Mouse (Mus musculus) erythroid progenitor cell, adult 5-6 weeks (primary cell): ENCODE measurements around the gene Ldah. TPM values are rescaled to one million over a fixed set of nuclear protein-coding genes. Genes with fewer than 3 reads are reported as not detected.
A peak's percentile ranks its signal among the peaks of the same experiment; 100 is the strongest.
"Not testable (repeated sequence)": the region's sequence is repeated elsewhere in the genome, so short reads cannot be mapped to it uniquely, and the experiment has no call there.

ENCODE experiments used
- ATAC-seq: replicated peaks from 2 replicates; pipeline ENCODE4 v1.8.0; 2016; ENCODE audit warnings: moderate number of reproducible peaks, mild to moderate bottlenecking, moderate TSS enrichment, inconsistent platforms; ENCODE audit not compliant: poor library complexity, low FRiP score, severe bottlenecking
- total RNA-seq, 2 experiments: library from RNA; stranded (forward) in 1 of 2; stranded (reverse) in 1 of 2; fragments of 150-400 nt in 1 of 2; fragments of 186-747, 209-891 nt in 1 of 2; gene quantifications; 2 replicates each; pipeline versions ENCODE4 v1.2.3 to v1.2.4; 2015 to 2017; ENCODE audit warnings: low replicate concordance in 2 of 2

Ldah gene
- 15.1 and 27.7 TPM in 2 replicates for total RNA-seq (2015; ENCODE audit: low replicate concordance)
- total RNA-seq (2017; ENCODE audit: low replicate concordance), result 4.6 and 8.5 TPM in 2 replicates

- ATAC-seq, result peak; percentile 99
Observed at GRCm38 (mm10) chr12:8207978-8208403, at the start of gene Ldah. Gene Ldah, plus strand, starts transcription at chr12:8208107.

GRCm38 (mm10) chr12:8167743-8168142 is 40.2 kb upstream of the Ldah start:
- no peak for ATAC-seq

- no peak for ATAC-seq
Observed at GRCm38 (mm10) chr12:8180921-8181320, 27.0 kb upstream of the Ldah start.

GRCm38 (mm10) chr12:8181744-8182143 is 26.2 kb upstream of the Ldah start:
- no peak for ATAC-seq

GRCm38 (mm10) chr12:8184518-8184917 is 23.4 kb upstream of the Ldah start:
- ATAC-seq, result no peak

GRCm38 (mm10) chr12:8188161-8188560 is 19.7 kb upstream of the Ldah start:
- no peak for ATAC-seq

- ATAC-seq, result not testable (repeated sequence)
Observed at GRCm38 (mm10) chr12:8188796-8189535, 18.9 kb upstream of the Ldah start.

GRCm38 (mm10) chr12:8189722-8190121 is 18.2 kb upstream of the Ldah start:
- no peak for ATAC-seq

GRCm38 (mm10) chr12:8205721-8206120 is 2.2 kb upstream of the Ldah start:
- ATAC-seq, result no peak

GRCm38 (mm10) chr12:8207578-8207977 is 329 bp upstream of the Ldah start:
- no peak for ATAC-seq

GRCm38 (mm10) chr12:8216392-8217280 is 8.7 kb downstream of the Ldah start:
- no peak for ATAC-seq

- ATAC-seq, result no peak
Observed at GRCm38 (mm10) chr12:8223036-8223435, 15.1 kb downstream of the Ldah start.

GRCm38 (mm10) chr12:8231101-8231500 is 23.2 kb downstream of the Ldah start:
- ATAC-seq, result no peak

- no peak for ATAC-seq
Observed at GRCm38 (mm10) chr12:8232679-8233078, 24.8 kb downstream of the Ldah start.

GRCm38 (mm10) chr12:8242181-8242580 is 34.3 kb downstream of the Ldah start:
- no peak for ATAC-seq

- ATAC-seq, result no peak
Observed at GRCm38 (mm10) chr12:8244746-8245145, 36.8 kb downstream of the Ldah start.

- ATAC-seq, result no peak
Observed at GRCm38 (mm10) chr12:8260297-8260696, 52.4 kb downstream of the Ldah start.

- no peak for ATAC-seq
Observed at GRCm38 (mm10) chr12:8266311-8266710, 58.4 kb downstream of the Ldah start.

- no peak for ATAC-seq
Observed at GRCm38 (mm10) chr12:8269627-8270026, 61.7 kb downstream of the Ldah start.

GRCm38 (mm10) chr12:8271405-8271804 is 63.5 kb downstream of the Ldah start:
- no peak for ATAC-seq
